Mouse (Mus musculus) lung, postnatal 0 days (tissue): ENCODE measurements at regions not wholly inside any gene's neighbourhood (a gene's known extent, or its start where the extent isn't known, plus 50 kb on each side); places are given as distances from the start of the nearest gene placed in this dataset.

Source experiments
- CTCF ChIP-seq: IDR thresholded peaks from 2 replicates; pipeline ENCODE4 v1.5.1; 2016; ENCODE audit warnings: antibody characterized with exemption, mild to moderate bottlenecking
- EP300 ChIP-seq: IDR thresholded peaks from 2 replicates; pipeline ENCODE4 v1.6.1; 2016; ENCODE audit warnings: antibody characterized with exemption, mild to moderate bottlenecking, control low read depth

DNA sequence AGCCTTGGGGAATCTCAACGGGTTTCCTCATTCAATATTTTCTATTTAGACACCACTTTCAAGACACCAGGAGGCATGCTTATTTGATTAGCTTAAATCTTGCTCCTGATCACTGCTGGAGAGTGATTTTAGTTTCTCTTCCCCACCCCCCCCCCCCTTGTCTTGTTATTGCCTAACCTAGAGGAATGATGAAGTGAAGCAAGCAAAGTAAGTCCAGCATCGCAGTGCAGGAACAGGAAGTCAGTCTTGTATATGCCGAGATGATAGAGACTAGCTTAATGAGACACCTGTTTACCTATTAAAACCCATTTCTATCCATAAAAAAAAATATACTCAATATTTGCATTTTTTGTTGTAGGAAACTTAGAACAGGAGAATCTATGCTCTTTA, 209.6 kb upstream of the Slit2 start:
- TF ChIP-seq CTCF: no peak
- no peak for TF ChIP-seq EP300
